Mouse (Mus musculus) lung, postnatal 14 days (tissue): ENCODE measurements at regions not wholly inside any gene's neighbourhood (a gene's known extent, or its start where the extent isn't known, plus 50 kb on each side); places are given as distances from the start of the nearest gene placed in this dataset.

ENCODE experiments used
- DNase-seq: peaks from one replicate; pipeline ENCODE4 v3.0.0; 2021

- no peak for DNase-seq
These were observed 63.0 kb upstream of the Ube2e3 start for GRCm38 (mm10) chr2:78804931-78805330.

- no peak for DNase-seq
These were observed 64.4 kb upstream of the Ube2e3 start for GRCm38 (mm10) chr2:78803543-78803942.

- DNase-seq, result no peak
These were observed 72.5 kb upstream of the Ube2e3 start for GRCm38 (mm10) chr2:78795446-78795845.

- DNase-seq, result no peak
These were observed 73.2 kb upstream of the Ube2e3 start for GRCm38 (mm10) chr2:78794734-78795133.

- DNase-seq, result no peak
These were observed 78.8 kb upstream of the Ube2e3 start for GRCm38 (mm10) chr2:78789124-78789523.

- DNase-seq, result no peak
These were observed 79.7 kb upstream of the Ube2e3 start for GRCm38 (mm10) chr2:78788222-78788621.

- DNase-seq, result no peak
These were observed 88.0 kb upstream of the Ube2e3 start for GRCm38 (mm10) chr2:78779949-78780348.

GRCm38 (mm10) chr2:78777589-78777988 lies 90.3 kb upstream of the Ube2e3 start:
- DNase-seq, result no peak

- no peak for DNase-seq
These were observed 113.6 kb upstream of the Ube2e3 start for GRCm38 (mm10) chr2:78754362-78754761.

- DNase-seq, result no peak
These were observed 114.0 kb upstream of the Ube2e3 start for GRCm38 (mm10) chr2:78753918-78754317.

GRCm38 (mm10) chr2:78730161-78730560 lies 137.8 kb upstream of the Ube2e3 start:
- no peak for DNase-seq

- DNase-seq, result no peak
These were observed 141.9 kb upstream of the Ube2e3 start for GRCm38 (mm10) chr2:78726060-78726459.

GRCm38 (mm10) chr2:78724416-78724815 lies 143.5 kb upstream of the Ube2e3 start:
- DNase-seq, result no peak

GRCm38 (mm10) chr2:78723423-78723822 lies 144.5 kb upstream of the Ube2e3 start:
- no peak for DNase-seq

GRCm38 (mm10) chr2:78722739-78723138 lies 145.2 kb upstream of the Ube2e3 start:
- no peak for DNase-seq

GRCm38 (mm10) chr2:78718550-78718949 lies 149.4 kb upstream of the Ube2e3 start:
- DNase-seq, result no peak

- no peak for DNase-seq
These were observed 151.6 kb upstream of the Ube2e3 start for GRCm38 (mm10) chr2:78716157-78716798.

- no peak for DNase-seq
These were observed 173.1 kb upstream of the Ube2e3 start for GRCm38 (mm10) chr2:78694851-78695250.

GRCm38 (mm10) chr2:78656668-78657067 lies 211.3 kb upstream of the Ube2e3 start:
- no peak for DNase-seq

GRCm38 (mm10) chr2:78655156-78655855 lies 212.6 kb upstream of the Ube2e3 start:
- DNase-seq, result no peak

GRCm38 (mm10) chr2:78651549-78651948 lies 216.4 kb upstream of the Ube2e3 start:
- no peak for DNase-seq

GRCm38 (mm10) chr2:78640361-78640760 lies 227.6 kb upstream of the Ube2e3 start:
- no peak for DNase-seq

- DNase-seq, result no peak
These were observed 242.7 kb upstream of the Ube2e3 start for GRCm38 (mm10) chr2:78625264-78625663.

- peak; percentile 37 for DNase-seq
These were observed 261.5 kb upstream of the Ube2e3 start for GRCm38 (mm10) chr2:78606388-78606787.

GRCm38 (mm10) chr2:78600753-78601152 lies 267.2 kb upstream of the Ube2e3 start:
- DNase-seq, result no peak
